Mouse (Mus musculus): Measurements from ENCODE around the gene Zbtb12.

GRCm38 (mm10) chr17:34898706-34899052 is 19.4 kb downstream of the Zbtb12 start:
- no peak for TF ChIP-seq CTCF (IDR thresholded peaks at IDR 0.05; ENCODE audit: low read depth)
- TF ChIP-seq EP300 (IDR thresholded peaks at IDR 0.05; ENCODE audit: low read depth): no peak

Measured in liver, postnatal 0 days (tissue).